Mouse (Mus musculus) lung, postnatal 14 days (tissue): ENCODE measurements at regions not wholly inside any gene's neighbourhood (a gene's known extent, or its start where the extent isn't known, plus 50 kb on each side); places are given as distances from the start of the nearest gene placed in this dataset.
A peak's percentile ranks its signal among the peaks of the same experiment; 100 is the strongest.

ENCODE experiments used
- DNase-seq: peaks from one replicate; pipeline ENCODE4 v3.0.0; 2021

DNA sequence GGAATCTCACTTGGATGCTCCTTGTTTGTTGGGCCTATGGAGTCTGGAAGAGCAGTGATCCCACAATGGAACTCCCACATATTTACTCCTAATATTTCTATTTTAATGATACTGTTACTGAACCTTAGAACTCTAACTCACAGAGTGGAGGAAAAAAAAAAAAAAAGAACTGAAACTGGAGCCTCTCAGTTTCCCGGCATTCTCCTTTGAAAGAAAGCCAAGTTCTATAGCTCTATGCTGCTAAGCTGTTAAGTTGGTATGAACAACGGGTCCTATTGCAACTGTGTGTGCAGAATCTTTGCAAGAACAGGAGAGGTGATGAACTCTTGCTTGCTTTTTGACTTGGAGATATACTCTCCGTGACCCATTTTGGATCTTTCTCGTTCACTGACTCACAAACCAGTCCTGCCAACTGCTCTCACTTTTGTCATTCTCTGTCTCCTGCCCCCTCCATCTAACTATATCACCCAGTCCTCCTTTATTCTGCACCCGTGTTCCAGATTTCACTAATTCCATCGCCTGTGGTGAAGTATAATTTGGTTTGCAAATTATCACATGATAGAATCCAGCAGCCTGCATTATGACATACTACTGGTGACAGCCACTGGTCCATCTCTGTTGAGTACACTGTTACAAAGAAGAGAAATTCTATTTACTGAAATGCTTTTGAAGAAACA, 92.6 kb upstream of the Ctsc start:
- DNase-seq = no peak

DNA sequence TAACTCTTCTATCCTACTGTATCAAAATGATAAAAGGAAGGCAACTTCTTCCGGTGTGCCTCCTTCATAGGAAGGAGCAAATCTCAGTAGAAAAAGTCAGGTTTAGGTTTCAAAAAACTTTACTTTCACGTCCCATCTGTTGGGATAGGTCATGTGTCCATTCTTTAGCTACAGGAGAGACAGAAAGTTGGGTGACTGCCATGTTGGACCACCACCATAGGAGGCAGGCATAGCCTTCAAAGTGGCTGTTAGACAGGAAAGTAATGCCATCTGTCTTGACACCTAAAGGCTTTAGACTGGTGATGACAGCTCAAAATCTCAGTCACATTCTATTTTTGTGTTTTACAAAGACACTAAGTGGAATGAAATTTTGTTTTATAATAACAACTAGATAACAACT, 90.3 kb upstream of the Ctsc start:
- DNase-seq = no peak

DNA sequence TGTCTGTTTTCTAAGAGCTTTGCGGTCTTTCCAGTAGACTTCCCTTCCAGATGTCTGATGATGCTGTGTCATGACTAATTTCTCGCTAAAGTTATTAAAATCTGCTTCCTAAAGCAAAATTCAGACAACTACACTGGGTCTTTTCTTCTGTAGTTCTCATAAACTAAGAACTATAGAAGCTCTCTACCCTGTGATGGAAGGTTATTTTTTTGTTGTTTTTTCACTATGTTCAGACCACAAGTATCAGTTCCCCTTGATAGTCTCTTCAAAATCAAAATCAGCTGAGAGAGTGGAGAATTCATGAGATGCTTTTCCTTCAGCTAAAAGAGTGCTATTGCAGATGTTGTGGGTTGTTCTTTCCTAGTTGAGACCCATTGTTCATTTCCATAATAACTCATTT, 85.1 kb upstream of the Ctsc start:
- DNase-seq = no peak

DNA sequence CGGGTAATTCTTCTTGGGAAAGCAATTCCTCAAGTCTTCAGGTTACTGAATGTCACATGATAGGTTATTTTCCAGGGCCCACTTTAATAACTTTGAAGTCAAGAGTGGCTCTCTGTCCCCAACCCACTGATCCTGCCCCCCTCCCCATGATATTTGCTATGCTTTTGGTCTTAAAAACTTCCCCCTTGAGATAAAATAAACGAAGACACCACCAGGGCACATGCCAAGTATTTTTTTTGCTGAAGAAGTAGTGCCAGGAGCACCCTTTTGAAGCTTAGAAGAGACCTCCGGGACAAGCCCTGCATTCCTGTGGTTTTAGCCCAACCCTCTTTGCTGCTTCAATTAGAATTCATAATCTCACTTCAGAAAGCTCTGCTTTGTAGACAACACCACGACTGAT, 78.8 kb upstream of the Ctsc start:
- DNase-seq = peak; percentile 19

DNA sequence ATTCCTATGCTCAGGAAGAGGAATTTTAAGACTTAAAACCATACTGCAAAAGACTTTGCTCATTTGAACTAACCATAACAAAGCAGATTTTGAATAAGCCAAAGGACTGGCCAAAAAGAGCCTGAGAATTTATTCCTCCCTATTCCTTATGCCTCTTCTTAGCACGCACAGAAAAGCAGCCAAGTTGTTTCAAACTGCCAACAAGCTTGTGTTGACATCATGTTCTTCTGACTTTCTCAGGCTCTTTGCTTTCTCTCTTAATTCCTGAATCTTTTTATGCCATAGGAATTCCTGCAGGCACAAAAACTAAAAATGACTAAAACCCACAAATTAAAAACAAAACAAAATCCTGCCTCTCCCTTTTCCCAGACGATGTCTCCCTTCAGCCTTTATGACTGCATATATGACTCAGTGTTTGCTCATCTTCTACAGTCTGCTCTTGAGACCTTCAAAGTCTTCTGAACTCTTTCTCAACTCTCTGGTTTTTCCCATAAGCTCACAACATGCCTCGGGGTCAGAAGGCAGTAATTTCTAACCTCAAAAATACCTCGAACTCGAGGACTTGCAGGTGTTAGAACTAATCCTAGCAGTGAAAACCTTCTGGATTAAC, 77.9 kb upstream of the Ctsc start:
- DNase-seq = no peak

DNA sequence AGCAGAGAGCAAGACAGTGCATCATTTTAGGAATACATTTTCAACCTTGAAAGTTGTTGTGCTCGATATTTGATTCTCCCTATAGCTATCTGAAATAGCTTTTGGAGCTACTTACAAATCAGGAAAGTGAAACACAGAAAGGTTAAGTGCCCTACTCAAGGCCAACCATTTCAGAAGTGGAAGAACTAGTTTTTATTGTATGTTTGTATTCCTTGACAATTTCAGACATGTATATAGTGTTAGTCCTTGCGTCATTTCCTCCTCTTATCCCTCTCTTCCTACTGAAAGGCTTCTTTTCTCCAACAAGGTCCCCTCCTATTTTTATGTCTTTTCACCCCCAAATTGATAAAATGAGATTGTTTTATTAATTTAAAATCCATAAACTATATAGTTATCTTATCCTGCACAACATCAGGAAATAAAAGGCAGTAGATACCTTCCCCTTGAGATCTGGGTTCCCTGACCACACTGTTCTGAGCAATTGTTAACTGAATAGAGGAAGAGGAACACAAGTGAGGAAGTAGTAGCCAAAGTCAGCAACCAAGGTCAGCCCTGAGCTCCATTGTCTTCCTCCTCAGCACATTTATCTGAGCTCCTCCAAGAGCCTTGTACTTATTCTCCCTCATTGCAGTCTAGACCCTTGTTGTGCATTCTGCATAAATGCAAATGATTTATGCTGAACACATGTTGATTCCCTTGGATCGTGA, 76.1 kb upstream of the Ctsc start:
- no peak for DNase-seq

DNA sequence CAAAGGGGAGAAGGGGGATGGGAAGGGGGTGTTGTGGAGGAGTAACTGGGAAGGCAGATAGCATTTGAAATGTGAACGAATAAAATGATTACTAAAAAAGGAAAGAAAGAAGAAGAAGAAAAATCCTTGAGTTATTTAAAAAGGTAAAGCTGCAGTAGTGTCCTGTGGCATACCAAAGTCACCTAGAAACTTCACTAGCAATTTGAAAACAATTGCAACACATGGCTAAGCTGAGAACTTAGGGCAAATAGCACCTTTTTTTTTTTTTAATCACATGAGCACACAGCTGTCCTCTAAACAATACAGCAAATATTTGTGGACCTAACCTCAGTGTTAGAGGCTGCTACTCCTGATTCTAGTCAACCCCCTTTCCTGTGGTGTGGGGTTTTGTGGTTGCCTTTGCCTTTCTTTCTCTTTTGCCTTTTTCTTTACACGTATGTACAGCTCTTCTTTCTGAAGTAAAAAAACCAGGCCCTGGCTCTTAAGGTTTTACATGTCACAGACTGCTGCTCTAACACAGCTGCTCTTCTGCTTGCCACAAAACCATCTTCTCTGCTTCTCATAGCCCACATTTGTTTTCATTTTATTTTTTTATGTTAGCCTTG, 71.6 kb upstream of the Ctsc start:
- no peak for DNase-seq

DNA sequence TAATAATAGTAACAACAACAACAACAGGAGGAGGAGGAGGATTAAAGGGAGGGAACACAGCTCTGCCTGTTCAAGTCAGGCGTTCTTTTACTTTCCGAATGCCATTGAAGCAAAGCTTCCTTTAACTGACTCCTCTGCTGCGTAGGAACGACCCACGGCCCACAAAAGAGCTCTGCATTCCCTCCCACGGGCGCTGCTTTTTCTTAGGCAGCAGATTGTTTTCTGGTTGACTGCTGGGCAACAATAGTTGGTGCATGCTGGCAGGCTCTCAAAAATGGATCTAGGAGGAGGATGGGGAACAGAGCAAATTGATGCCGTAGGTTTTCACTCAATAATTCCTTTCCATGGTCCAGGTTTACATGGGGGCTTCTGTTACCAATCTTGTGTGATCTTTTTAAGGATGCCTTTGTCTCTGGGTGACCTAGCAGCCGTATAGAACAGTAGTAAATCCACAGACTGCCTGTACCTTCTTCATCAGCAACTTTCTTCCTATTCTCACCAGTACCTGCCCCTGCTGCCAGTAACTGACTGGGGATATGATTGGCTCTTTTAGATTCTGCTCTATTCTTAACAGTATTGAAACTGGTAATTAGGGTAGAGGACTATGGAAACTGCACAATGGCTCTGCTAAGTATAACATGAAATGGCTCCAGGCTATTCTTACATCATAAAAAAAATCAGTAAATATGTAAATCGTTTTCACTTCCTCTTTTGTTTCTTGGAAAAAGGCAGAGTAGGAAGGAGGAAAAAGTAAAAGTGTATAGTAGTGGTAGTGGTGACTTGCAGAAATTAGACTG, 70.8 kb upstream of the Ctsc start:
- DNase-seq = no peak

DNA sequence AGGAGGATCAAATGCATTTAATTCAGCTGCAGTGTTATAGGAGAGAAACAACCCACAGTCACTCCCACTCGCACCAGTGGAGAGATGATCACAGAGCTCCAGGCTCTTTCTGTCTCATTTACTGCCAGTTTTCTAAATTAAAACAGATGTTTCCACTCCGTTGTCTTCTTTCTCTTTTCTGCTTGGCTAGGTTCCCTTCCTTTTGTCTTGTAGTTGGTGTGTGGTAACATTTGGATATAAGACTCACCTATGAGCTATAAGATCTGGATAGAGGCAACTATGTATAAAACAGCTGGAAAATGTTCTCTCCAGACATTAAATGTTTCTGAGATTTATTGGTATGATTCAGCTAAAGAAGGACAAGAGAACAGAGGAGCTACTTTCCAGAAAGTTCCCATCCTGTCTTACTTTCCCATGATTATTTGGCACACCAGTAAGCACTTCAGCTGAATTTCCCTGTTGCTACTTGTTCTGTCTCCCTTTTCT, 63.1 kb upstream of the Ctsc start:
- DNase-seq = no peak

DNA sequence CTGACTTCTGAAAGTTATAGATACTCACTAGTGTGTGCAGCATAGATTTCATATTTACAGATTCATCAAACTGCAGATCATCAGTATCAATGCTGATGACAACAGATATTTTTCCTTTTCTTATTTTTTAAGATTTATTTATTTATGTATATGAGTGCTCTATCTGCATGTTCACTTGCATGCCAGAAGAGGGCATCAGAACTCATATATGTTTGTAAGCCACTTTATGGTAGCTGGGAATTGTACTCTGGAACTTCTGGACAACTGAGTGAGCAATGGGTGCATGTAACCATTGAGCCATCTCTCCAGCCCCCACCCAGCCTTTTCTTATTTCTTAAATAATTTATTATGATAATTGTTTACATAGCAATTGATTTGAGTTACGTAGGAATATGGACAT, 62.5 kb upstream of the Ctsc start:
- no peak for DNase-seq

DNA sequence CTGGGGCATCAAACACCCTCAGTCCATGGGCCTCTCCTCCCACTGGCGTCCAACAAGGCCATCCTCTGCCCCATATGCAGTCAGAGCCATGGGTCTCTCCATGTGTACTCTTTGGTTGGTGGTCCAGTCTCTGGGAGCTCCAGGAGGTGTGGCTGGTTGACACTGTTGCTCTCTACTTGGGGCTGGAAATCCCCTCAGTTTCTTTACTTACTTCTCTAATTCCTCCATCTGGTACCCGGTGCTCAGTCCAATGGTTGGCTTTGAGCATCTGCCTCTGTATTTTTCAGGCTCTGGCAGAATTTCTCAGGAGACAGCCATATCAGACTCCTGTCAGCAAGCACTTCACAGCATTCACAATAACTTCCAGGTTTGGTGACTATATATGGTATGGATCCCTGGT, 55.7 kb upstream of the Ctsc start:
- no peak for DNase-seq

DNA sequence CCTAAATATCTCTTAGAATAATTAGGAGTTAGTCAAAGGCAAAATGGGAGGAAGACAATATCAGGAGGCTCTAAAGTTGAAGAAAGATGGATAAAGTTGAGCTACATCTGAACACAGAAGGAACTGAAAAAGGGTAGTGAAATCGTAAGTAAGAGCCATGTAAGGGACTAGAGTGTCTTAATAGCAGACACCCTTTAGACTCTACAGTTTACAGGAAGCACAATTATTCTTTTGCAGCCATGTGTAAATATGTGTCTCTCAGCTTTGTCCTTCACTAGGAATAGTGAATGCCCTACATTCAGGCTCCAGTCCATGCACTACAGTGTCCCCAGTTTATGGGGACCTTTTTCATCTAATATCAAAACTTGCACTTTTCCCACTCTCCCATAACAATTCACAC, 52.1 kb upstream of the Ctsc start:
- no peak for DNase-seq
